Mouse (Mus musculus) megakaryocyte, adult 5-6 weeks (primary cell): ENCODE measurements around the gene Lilra6. TPM values are rescaled to one million over a fixed set of nuclear protein-coding genes. Genes with fewer than 3 reads are reported as not detected.

Experiments used
- ATAC-seq: 2 replicates; pipeline ENCODE4 v1.8.0; 2016; ENCODE audit warnings: mild to moderate bottlenecking, inconsistent platforms; ENCODE audit not compliant: poor library complexity, severe bottlenecking
- total RNA-seq, 2 experiments: library from RNA; stranded (forward) in 1 of 2; stranded (reverse) in 1 of 2; fragments of 153-499, 151-499 nt in 1 of 2; fragments of 221-1000, 200-1000 nt in 1 of 2; gene quantifications; 2 replicates each; pipeline versions ENCODE4 v1.2.3 to v1.2.4; 2015 to 2017

The Lilra6 gene
- total RNA-seq (2015) (132 and 138 TPM in 2 replicates), total RNA-seq (2017) (123 and 141 TPM in 2 replicates)

- peak; percentile 64; the same call in 1 of the 2 replicates for ATAC-seq
Observed at GRCm38 (mm10) chr7:3915387-3915786, at the start of gene Lilra6. Gene Lilra6 (minus strand): TSS chr7:3915503.

- peak; percentile 51; the same call in 1 of the 2 replicates for ATAC-seq
Observed at GRCm38 (mm10) chr7:3962017-3962416, 46.7 kb upstream of the Lilra6 start.

- ATAC-seq, result peak; percentile 68
Observed at GRCm38 (mm10) chr7:3957387-3957786, 42.1 kb upstream of the Lilra6 start.

GRCm38 (mm10) chr7:3949159-3949558 lies 33.9 kb upstream of the Lilra6 start:
- no peak for ATAC-seq

- peak; percentile 51 for ATAC-seq
Observed at GRCm38 (mm10) chr7:3948223-3948622, 32.9 kb upstream of the Lilra6 start.

GRCm38 (mm10) chr7:3946117-3946516 lies 30.8 kb upstream of the Lilra6 start:
- peak; percentile 73 for ATAC-seq

DNA sequence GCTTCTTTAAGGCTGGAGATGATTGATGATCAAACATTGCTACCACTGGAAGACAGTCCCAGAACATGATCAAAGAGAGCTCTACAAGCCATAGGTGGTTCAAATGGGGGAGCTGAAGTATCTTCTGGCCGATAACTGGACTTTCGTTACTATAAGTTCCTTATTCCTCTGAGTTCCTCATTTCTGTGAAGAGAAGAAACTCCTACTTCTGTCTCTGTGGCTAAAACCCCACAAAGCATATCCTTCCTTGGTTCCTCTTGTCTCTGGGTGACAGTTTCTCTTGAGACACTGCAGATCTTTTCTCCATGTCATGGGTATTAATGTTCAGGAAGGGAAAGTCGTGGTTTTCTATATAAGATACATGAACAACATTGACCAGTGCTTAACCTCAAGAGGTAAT lies 25.6 kb upstream of the Lilra6 start:
- ATAC-seq, result peak; percentile 99

DNA sequence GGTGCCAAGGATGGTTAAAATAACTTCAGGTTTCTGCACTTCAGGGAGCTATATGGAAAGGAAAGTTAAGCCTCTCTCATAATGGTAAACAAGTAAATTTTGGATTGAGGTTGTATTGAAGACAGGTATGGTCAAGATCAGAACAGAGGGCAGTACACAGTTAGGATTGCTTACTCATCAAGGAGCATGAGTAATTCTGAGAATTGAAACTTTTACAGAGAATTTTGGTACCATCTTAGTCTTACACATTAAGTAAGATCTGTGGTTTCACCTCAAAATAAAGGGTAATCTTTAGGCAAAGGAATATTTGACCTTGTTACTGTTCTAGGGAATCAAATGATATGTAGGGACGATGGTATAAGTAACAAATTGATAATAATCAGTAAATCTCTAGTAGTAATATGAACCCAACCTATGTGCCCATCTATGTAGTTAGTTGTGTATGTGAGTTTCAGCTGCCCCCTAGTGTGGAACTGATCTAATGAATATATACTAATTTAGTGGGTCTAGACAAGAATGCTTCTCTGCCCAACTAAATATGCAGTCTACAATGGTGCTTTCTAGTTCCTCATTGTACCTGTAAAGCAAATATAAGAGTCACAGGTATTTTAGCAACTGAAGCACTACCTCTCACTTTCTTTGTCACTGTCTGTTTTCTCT lies 24.7 kb upstream of the Lilra6 start:
- ATAC-seq, result no peak

- peak; percentile 90 for ATAC-seq
Observed at GRCm38 (mm10) chr7:3935473-3935872, 20.2 kb upstream of the Lilra6 start.

DNA sequence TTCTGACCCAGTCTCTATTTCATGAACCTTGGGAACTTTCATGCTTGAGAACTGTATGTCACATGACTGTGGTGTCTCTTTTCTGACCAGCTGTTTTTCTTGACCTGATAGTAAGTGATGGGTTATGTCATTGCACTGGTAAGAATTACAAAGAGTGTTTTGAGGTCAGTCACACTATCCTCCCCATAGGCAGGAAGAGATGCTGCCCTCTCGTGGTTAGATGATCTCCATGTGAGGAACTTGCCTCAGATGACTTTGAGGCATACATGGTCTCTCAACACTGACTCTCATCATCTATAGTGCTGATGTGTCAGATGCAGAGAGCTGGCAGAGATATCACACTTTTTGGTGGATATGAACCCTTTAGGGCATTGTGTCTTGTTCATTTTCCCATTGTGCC lies 11.6 kb downstream of the Lilra6 start:
- peak; percentile 40; the same call in 1 of the 2 replicates for ATAC-seq

DNA sequence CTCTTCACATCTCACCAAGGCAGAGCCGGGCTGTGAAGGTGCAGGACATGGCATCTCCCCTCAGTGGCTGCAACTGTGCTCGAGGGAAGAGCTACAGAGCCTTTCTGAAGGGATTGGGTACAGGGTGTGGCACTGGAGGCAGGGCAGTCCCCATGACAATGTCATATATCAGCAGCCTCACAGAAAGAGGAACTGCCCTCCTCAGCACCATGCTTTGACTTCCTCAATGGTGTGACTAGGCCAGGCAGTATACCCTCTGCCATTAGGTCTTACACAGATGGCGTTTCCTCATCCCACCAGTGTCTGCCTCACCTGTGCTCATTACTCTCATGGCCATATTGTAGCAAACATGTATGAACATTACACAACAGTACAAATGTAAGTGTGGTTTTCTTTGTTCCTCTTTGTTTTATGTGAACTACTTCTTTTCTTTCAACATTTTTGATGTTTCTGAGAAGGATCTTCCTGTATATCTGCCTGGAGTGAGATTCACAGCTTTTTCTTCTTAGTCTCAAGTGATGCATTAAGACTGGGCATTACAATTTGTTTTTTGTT lies 17.2 kb downstream of the Lilra6 start, which contains the start of gene Gm14548:
Gm14548 (minus strand) TSS at position 85 of the 555 bp plus-strand sequence.
- ATAC-seq, result peak; percentile 98

DNA sequence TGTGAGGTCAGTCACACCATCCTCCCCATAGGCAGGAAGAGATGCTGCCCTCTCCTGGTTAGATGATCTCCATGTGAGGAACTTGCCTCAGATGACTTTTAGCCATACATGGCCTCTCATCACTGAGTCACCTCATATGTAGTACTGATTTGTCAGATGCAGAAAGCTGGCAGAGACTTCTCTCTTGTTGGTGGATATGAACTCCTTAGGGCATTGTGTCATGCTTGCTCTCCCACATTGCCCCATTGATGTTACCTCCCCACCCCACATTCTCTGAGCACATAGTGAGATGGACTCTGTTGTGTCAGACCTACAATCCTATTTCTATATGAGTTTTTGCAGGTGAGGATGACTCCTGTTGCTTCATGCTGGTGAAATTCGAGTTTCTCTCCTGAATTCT lies 40.3 kb downstream of the Lilra6 start:
- peak; percentile 52; the same call in 1 of the 2 replicates for ATAC-seq

Other genes with a start within 250 kb of the Lilra6 start
- 7.8 and 8.7 TPM in 2 replicates for gene Leng1, start 249.7 kb downstream of the Lilra6 start, total RNA-seq (2015)
- gene Leng1, start 249.7 kb downstream of the Lilra6 start, total RNA-seq (2017), result 9.4 and 15.4 TPM in 2 replicates
- 9.0 and 9.9 TPM in 2 replicates for gene Tmc4, start 237.9 kb downstream of the Lilra6 start, total RNA-seq (2015)
- 9.8 and 11.8 TPM in 2 replicates for gene Tmc4, start 237.9 kb downstream of the Lilra6 start, total RNA-seq (2017)
- 30.0 and 34.0 TPM in 2 replicates for gene Tsen34, start 222.6 kb downstream of the Lilra6 start, total RNA-seq (2015)
- 25.3 and 28.3 TPM in 2 replicates for gene Tsen34, start 222.6 kb downstream of the Lilra6 start, total RNA-seq (2017)
- gene Mboat7, start 222.0 kb downstream of the Lilra6 start, total RNA-seq (2015), result 96.2 and 102 TPM in 2 replicates
- 47.2 and 55.7 TPM in 2 replicates for gene Mboat7, start 222.0 kb downstream of the Lilra6 start, total RNA-seq (2017)
- 1,476 and 1,615 TPM in 2 replicates for gene Rps9, start 211.5 kb downstream of the Lilra6 start, total RNA-seq (2015)
- 1,141 and 1,307 TPM in 2 replicates for gene Rps9, start 211.5 kb downstream of the Lilra6 start, total RNA-seq (2017)
- gene Pirb, start 195.1 kb downstream of the Lilra6 start, total RNA-seq (2015), result 366 and 379 TPM in 2 replicates
- gene Pirb, start 195.1 kb downstream of the Lilra6 start, total RNA-seq (2017), result 233 and 235 TPM in 2 replicates
- gene Gm15448, start 89.8 kb downstream of the Lilra6 start, total RNA-seq (2015), result 18.7 and 22.7 TPM in 2 replicates
- gene Gm15448, start 89.8 kb downstream of the Lilra6 start, total RNA-seq (2017), result 22.1 and 25.4 TPM in 2 replicates
- gene Pira2, start 70.5 kb downstream of the Lilra6 start, total RNA-seq (2015), result 119 and 123 TPM in 2 replicates
- gene Pira2, start 70.5 kb downstream of the Lilra6 start, total RNA-seq (2017), result 111 and 114 TPM in 2 replicates
- gene Gm14548, start 17.4 kb downstream of the Lilra6 start, total RNA-seq (2015), result 112 and 120 TPM in 2 replicates
- gene Gm14548, start 17.4 kb downstream of the Lilra6 start, total RNA-seq (2017), result 89.0 and 89.6 TPM in 2 replicates
- 31.5 and 39.5 TPM in 2 replicates for gene Lair1, start 147.7 kb upstream of the Lilra6 start, total RNA-seq (2015)
- gene Lair1, start 147.7 kb upstream of the Lilra6 start, total RNA-seq (2017), result 58.7 and 60.8 TPM in 2 replicates
- not detected in 2 replicates for gene Ttyh1, start 203.9 kb upstream of the Lilra6 start, total RNA-seq (2015)
- not detected in 2 replicates for gene Ttyh1, start 203.9 kb upstream of the Lilra6 start, total RNA-seq (2017)
- gene Leng8, start 221.5 kb upstream of the Lilra6 start, total RNA-seq (2015), result 34.2 and 48.8 TPM in 2 replicates
- gene Leng8, start 221.5 kb upstream of the Lilra6 start, total RNA-seq (2017), result 35.2 TPM in 2 replicates
- 2.6 and 3.0 TPM in 2 replicates for gene Leng9, start 234.9 kb upstream of the Lilra6 start, total RNA-seq (2015)
- 4.1 and 5.2 TPM in 2 replicates for gene Leng9, start 234.9 kb upstream of the Lilra6 start, total RNA-seq (2017)
- gene Cdc42ep5, start 249.4 kb upstream of the Lilra6 start, total RNA-seq (2015), result not detected in 2 replicates
- not detected in 2 replicates for gene Cdc42ep5, start 249.4 kb upstream of the Lilra6 start, total RNA-seq (2017)